Mouse (Mus musculus) C2C12 (cell line): ENCODE measurements around the gene Rnf5. TPM values are rescaled to one million over a fixed set of nuclear protein-coding genes. Genes with fewer than 3 reads are reported as not detected.

Source experiments
- H3K27me3 ChIP-seq: one replicate; pipeline ENCODE4 v1.6.1; 2011; ENCODE audit not compliant: control insufficient read depth, insufficient read depth, insufficient read length
- H3K36me3 ChIP-seq: one replicate; pipeline ENCODE4 v1.6.1; 2011; ENCODE audit not compliant: control insufficient read depth, insufficient read depth
- H3K4me3 ChIP-seq: one replicate; pipeline ENCODE4 v1.5.1; 2011; ENCODE audit warnings: mild to moderate bottlenecking, control low read depth; ENCODE audit not compliant: poor library complexity, insufficient read depth, severe bottlenecking
- H3K79me2 ChIP-seq: one replicate; pipeline ENCODE4 v1.6.1; 2011; ENCODE audit not compliant: control insufficient read depth, insufficient read depth
- H3K79me3 ChIP-seq: one replicate; pipeline ENCODE4 v1.6.1; 2011; ENCODE audit warnings: low read depth, control low read depth
- H3ac ChIP-seq: one replicate; pipeline ENCODE3; 2011; ENCODE audit warnings: low read depth; ENCODE audit not compliant: control insufficient read depth, insufficient read length
- CEBPB ChIP-seq: IDR thresholded peaks from one replicate; pipeline ENCODE4 v1.6.1; 2011; ENCODE audit warnings: low read depth, mild to moderate bottlenecking, control low read depth, moderate library complexity
- CTCF ChIP-seq: IDR thresholded peaks from one replicate; pipeline ENCODE4 v1.5.1; 2011; ENCODE audit not compliant: control insufficient read depth, insufficient read depth, insufficient read length
- FOSL1 ChIP-seq: IDR thresholded peaks from one replicate; pipeline ENCODE4 v1.8.0; 2011; ENCODE audit warnings: mild to moderate bottlenecking, low read length; ENCODE audit not compliant: poor library complexity, insufficient read depth, severe bottlenecking
- MAX ChIP-seq: IDR thresholded peaks from one replicate; pipeline ENCODE4 v1.6.1; 2011; ENCODE audit warnings: mild to moderate bottlenecking, control low read depth
- MYOD1 ChIP-seq: IDR thresholded peaks from one replicate; pipeline ENCODE4 v1.6.1; 2011; ENCODE audit warnings: low read depth; ENCODE audit not compliant: control insufficient read depth, insufficient read length
- MYOG ChIP-seq: IDR thresholded peaks from one replicate; pipeline ENCODE4 v1.6.1; 2011; ENCODE audit not compliant: control insufficient read depth, insufficient read length; ENCODE audit errors: extremely low read depth
- USF1 ChIP-seq: IDR thresholded peaks from one replicate; pipeline ENCODE4 v1.6.1; 2011; ENCODE audit warnings: low read depth, mild to moderate bottlenecking, control low read depth, moderate library complexity
- polyA plus RNA-seq: library from polyadenylated mRNA; unstranded; fragments of >200 nt; fragmentation: generic; extraction: Trizol; gene quantifications from one replicate; pipeline ENCODE4 v1.2.1, GENCODE M21; 2012; ENCODE audit warnings: missing spikeins

The Rnf5 gene
- polyA plus RNA-seq, 1 experiment, result 37.1 TPM

GRCm38 (mm10) chr17:34596098-34596497, 7.4 kb downstream of the Rnf5 start:
- H3K79me3 ChIP-seq, result peaks cover 2% of the 10 kb centered on the region
- H3K4me3 ChIP-seq, result no peak overlapping the region
- no peaks in the 10 kb centered on the region for H3K27me3 ChIP-seq
- no peak overlapping the region for H3ac ChIP-seq
- peaks cover 20% of the 10 kb centered on the region for H3K79me2 ChIP-seq
- TF ChIP-seq CEBPB (no peak), MYOD1 (no peak), CTCF (no peak), MAX (no peak), FOSL1 (no peak), USF1 (no peak), MYOG (no peak)
- H3K36me3 ChIP-seq, result peaks cover 18% of the 10 kb centered on the region

- Histone ChIP-seq H3K4me3 (peak overlapping the region; percentile 59), H3ac (peak overlapping the region; percentile 3), H3K79me3 (peaks cover 2% of the 10 kb centered on the region), H3K27me3 (no peaks in the 10 kb centered on the region), H3K36me3 (peaks cover 14% of the 10 kb centered on the region), H3K79me2 (peaks cover 20% of the 10 kb centered on the region)
- no peak for TF ChIP-seq CEBPB
- TF ChIP-seq MYOD1, result peak; percentile 58
These were observed 9.6 kb downstream of the Rnf5 start for GRCm38 (mm10) chr17:34593752-34594525.

- TF ChIP-seq USF1, result no peak
- TF ChIP-seq MAX, result no peak
- TF ChIP-seq MYOD1, result no peak
- TF ChIP-seq CTCF, result no peak
- TF ChIP-seq FOSL1, result no peak
- no peak for TF ChIP-seq MYOG
- TF ChIP-seq CEBPB, result no peak
- peaks cover 20% of the 10 kb centered on the region for H3K79me2 ChIP-seq
- H3K4me3 ChIP-seq, result peak overlapping the region; percentile 59
- H3K27me3 ChIP-seq, result no peaks in the 10 kb centered on the region
- H3ac ChIP-seq, result peak overlapping the region; percentile 3
- H3K36me3 ChIP-seq, result peaks cover 14% of the 10 kb centered on the region
- H3K79me3 ChIP-seq, result peaks cover 2% of the 10 kb centered on the region
These were observed 10.6 kb downstream of the Rnf5 start for GRCm38 (mm10) chr17:34592581-34593549.

DNA sequence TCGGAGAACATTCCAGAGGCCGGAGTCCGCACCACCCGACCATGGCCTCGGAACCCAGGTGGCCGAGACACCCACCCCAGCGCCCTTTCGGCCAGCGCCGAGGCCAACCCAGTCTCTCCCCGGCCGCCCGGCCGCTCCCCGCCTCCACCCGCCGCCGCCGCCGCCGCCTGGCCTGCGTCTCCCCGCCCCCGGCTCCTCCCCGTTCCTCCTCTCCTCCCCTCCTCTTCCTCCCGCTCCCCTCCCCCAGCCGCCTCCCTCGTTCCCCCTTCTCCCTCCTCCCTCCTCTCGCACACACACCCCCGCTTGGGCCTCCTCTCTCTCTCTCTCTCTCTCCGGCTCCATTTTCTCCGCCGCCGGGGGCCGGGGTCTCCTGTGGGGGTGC, 11.5 kb downstream of the Rnf5 start:
- Histone ChIP-seq H3K4me3 (peak overlapping the region; percentile 59), H3K79me2 (peaks cover 20% of the 10 kb centered on the region), H3K27me3 (no peaks in the 10 kb centered on the region), H3K79me3 (peaks cover 2% of the 10 kb centered on the region), H3K36me3 (peaks cover 14% of the 10 kb centered on the region), H3ac (peak overlapping the region; percentile 83)
- TF ChIP-seq USF1, result no peak
- no peak for TF ChIP-seq FOSL1
- TF ChIP-seq CEBPB, result no peak

GRCm38 (mm10) chr17:34591029-34591993, 12.2 kb downstream of the Rnf5 start, which contains the start of gene Pbx2:
Gene Pbx2 (plus strand): TSS chr17:34591266.
- peaks cover 14% of the 10 kb centered on the region for H3K36me3 ChIP-seq
- TF ChIP-seq MYOD1 (no peak), MAX (no peak), CEBPB (no peak), MYOG (no peak), USF1 (no peak), FOSL1 (no peak)
- peaks cover 2% of the 10 kb centered on the region for H3K79me3 ChIP-seq
- peak within 1 kb of the TSS; percentile 83 for H3ac ChIP-seq
- H3K27me3 ChIP-seq, result no peaks in the 10 kb centered on the region
- peak within 1 kb of the TSS; percentile 59 for H3K4me3 ChIP-seq
- peaks cover 20% of the 10 kb centered on the region for H3K79me2 ChIP-seq
